Mouse (Mus musculus) lung, embryonic 14.5 days (tissue): ENCODE results near the gene Amd1. TPM values are rescaled to one million over a fixed set of nuclear protein-coding genes. Genes with fewer than 3 reads are reported as not detected.

Source experiments
- ATAC-seq: fragments of 200-750 bp; cut with Nextera tagmentation; 2 replicates; pipeline ENCODE4 v1.8.0; 2017; ENCODE audit warnings: mild to moderate bottlenecking, moderate TSS enrichment, moderate library complexity; ENCODE audit not compliant: insufficient read depth
- DNase-seq: peaks from one replicate; pipeline ENCODE4 v3.0.0-alpha.2; 2015
- H3K27ac ChIP-seq: fragments of 300-500 bp; sonication (generic); 2 replicates; pipeline ENCODE4 v1.5.1; 2014; ENCODE audit warnings: low read depth, mild to moderate bottlenecking, moderate library complexity
- H3K27me3 ChIP-seq: fragments of 300-500 bp; sonication (generic); 2 replicates; pipeline ENCODE4 v1.6.1; 2014; ENCODE audit warnings: low read length, control low read depth; ENCODE audit not compliant: insufficient read depth
- H3K36me3 ChIP-seq: fragments of 300-500 bp; sonication (generic); 2 replicates; pipeline ENCODE4 v1.6.1; 2014; ENCODE audit warnings: control low read depth; ENCODE audit not compliant: insufficient read depth
- H3K4me1 ChIP-seq: fragments of 300-500 bp; sonication (generic); 2 replicates; pipeline ENCODE4 v1.6.1; 2014; ENCODE audit warnings: antibody characterized with exemption, control low read depth; ENCODE audit not compliant: insufficient read depth
- H3K4me2 ChIP-seq: fragments of 300-500 bp; sonication (generic); 2 replicates; pipeline ENCODE4 v1.6.1; 2014; ENCODE audit warnings: mild to moderate bottlenecking
- H3K4me3 ChIP-seq: fragments of 300-500 bp; sonication (generic); 2 replicates; pipeline ENCODE4 v1.5.1; 2014; ENCODE audit warnings: low read depth, low read length
- H3K9ac ChIP-seq: fragments of 300-500 bp; sonication (generic); 2 replicates; pipeline ENCODE4 v1.6.1; 2014
- H3K9me3 ChIP-seq: fragments of 300-500 bp; sonication (generic); 2 replicates; pipeline ENCODE4 v1.6.1; 2016; ENCODE audit warnings: low read depth, low read length, control low read depth
- CTCF ChIP-seq: IDR thresholded peaks from 2 replicates; pipeline ENCODE4 v1.5.1; 2016; ENCODE audit warnings: antibody characterized with exemption, low read depth
- WGBS: fragments of 180-500 bp; shearing (Covaris S2); extraction: QIAGEN DNeasy Blood & Tissue Kit; methylation state at CpG from one replicate; pipeline ENCODE4 v1.1.7; 2014; 5-methylcytosine and 5-hydroxymethylcytosine counted together
- polyA plus RNA-seq: library from polyadenylated mRNA; unstranded; fragments of >200 nt; fragmentation: Nextera tagmentation; extraction: Ambion mirVana; gene quantifications from 2 replicates; pipeline ENCODE4 v1.2.1, GENCODE M21; 2014

Amd1 gene
- 78.7 and 82.0 TPM in 2 replicates for polyA plus RNA-seq

DNA sequence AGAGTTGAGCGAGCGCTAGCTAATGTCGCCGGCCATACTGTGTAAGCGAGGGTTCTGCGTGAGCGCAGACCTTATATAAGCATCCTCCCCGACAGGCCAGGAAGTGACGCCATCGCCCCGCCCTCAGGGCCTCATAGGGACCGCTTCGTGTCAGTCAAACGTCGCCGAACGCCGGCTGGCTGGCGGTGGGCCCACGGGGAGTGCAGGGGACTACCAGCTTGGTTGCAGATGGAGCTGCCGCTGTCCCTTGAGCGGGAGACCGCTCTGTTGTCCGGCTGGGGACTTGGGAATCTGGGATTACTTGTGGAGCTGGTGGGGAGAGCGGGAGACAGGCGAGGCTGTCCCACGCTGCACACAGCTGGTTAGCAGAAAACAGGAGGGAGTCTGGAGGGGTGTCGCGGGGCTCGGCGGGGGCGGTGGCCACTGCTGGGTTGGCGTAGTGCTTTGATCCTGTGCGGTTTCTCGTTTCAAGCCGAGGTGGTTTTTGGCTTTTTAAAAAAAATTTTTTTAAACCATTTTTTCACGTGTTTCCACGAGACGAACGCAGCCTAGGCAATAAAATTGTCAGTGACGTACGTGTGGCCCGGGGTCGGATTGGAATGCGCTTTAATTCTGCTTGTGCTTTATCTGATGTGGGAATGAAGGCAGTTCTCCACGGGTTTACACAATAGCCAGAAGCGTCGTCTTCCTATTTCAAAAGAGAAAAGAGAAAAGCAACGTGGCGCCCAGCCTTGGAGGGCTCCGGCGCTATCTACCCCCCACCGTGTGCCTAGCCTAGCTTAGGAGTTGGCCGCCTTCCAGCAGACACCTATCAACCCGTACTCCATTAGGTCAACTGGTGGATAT is at the start of gene Amd1:
TSS of gene Amd1 (minus strand) at position 47 of the 846 bp plus-strand sequence.
- Histone ChIP-seq H3K9ac (peak within 1 kb of the TSS; percentile 97), H3K27me3 (no peaks in the 10 kb centered on the region), H3K4me3 (peak within 1 kb of the TSS; percentile 99), H3K4me1 (peaks cover 18% of the 10 kb centered on the region), H3K27ac (peak within 1 kb of the TSS; percentile 98), H3K4me2 (peak within 1 kb of the TSS; percentile 75), H3K9me3 (peaks cover 4% of the 10 kb centered on the region; the same call in 1 of the 2 replicates), H3K36me3 (0 out of 2 replicates have a peak, but pooled peaks cover 2% of the 10 kb centered on the region)
- peak; percentile 100 for DNase-seq
- TF ChIP-seq CTCF = no peak
- WGBS = under 1% methylated on average over 55 of the region's 55 CpGs
- peak; percentile 97 for ATAC-seq

DNA sequence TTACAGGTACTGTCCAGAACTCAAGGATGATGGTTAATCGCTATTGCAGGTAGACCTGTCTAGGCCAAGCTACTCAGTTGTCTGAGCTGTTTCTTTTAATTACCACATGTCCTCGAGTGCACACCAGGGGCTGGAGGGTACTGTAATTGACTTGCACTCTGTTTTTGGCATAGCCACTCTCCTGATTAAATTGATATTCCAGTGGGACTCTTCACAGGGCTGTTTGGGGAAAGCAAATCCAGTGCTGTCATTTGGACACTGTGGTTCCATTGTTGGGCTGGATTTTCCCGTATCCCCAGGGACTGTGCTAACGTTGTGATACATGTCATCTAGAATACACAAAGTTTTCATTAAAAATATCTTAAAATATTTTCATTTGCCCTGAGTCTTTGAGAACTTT is 49.2 kb upstream of the Amd1 start:
- ATAC-seq = no peak
- Histone ChIP-seq H3K4me2 (peak overlapping the region; percentile 73), H3K9me3 (no peaks in the 10 kb centered on the region), H3K4me1 (0 out of 2 replicates have a peak, but pooled peaks cover 5% of the 10 kb centered on the region), H3K9ac (no peak overlapping the region), H3K36me3 (no peaks in the 10 kb centered on the region), H3K4me3 (0 out of 2 replicates have a peak overlapping the region, but pooled peaks have one; percentile 90), H3K27me3 (no peaks in the 10 kb centered on the region), H3K27ac (no peak overlapping the region)
- DNase-seq = no peak
- 74% methylated on average over 4 of the region's 4 CpGs for WGBS
- TF ChIP-seq CTCF = no peak

DNA sequence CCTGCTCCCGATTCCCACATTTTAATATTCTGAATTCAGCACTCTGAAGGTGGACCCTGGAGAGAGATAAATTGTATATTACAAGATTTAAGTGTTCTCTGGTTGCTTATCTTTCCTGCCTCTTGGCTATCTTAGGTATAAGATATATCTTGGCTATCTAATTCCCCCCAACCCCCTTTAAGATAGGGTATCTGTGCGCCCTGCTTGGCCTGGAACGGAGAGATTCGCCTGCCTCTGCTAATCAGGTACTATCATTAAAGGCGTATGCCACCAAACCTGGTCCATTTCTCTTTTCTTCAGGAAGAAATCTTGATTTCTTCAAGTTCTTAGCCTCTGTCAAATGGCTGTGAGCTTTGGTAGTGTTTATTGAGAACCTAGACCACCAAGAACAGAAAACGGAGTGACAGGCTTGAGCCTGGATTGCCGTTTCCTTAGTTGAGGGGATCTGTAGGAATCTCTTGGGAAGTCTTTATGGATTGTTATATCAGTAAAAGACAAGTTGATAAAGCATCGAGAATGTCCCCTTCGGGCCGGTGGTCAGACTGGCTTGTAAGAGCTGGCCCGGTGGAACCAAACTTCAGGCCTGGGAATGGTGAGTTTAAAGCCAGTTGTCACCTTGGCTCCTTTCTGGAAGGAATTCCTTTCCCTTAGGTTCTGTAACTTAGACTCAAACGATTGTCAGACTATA is 48.4 kb upstream of the Amd1 start:
- H3K36me3 ChIP-seq = no peaks in the 10 kb centered on the region

DNA sequence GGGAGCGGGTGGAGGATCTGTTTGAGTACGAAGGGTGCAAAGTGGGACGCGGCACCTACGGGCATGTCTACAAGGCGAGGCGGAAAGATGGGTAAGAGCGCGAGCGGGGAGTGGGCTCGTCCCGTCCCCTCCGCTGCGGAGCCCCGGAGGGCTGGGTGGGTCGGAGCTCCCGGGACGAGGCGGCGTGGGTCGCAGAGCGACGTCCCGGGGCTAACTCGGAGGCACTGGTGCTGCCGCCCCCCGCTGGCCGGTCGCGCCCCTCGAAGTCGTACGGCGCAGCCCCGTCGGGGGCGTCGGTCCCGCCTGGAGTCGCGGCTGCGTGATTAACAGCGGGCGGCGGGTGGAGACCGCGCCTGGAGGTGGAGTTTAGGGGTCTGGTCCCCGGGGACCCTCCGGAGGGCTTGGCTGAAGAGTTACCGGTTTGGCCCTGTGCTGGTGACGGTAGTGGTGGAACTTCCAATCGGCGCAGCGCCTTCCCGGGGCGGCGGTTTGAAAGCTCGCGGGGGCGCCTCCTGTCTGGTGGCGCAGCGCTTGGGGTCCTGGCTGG is 47.7 kb upstream of the Amd1 start:
- peak; percentile 75 for DNase-seq
- no peak for TF ChIP-seq CTCF
- Histone ChIP-seq H3K9ac (peak overlapping the region; percentile 87), H3K27ac (peak overlapping the region; percentile 94), H3K36me3 (no peaks in the 10 kb centered on the region), H3K4me1 (0 out of 2 replicates have a peak, but pooled peaks cover 5% of the 10 kb centered on the region), H3K27me3 (no peaks in the 10 kb centered on the region), H3K4me3 (peak overlapping the region; percentile 90), H3K9me3 (no peaks in the 10 kb centered on the region), H3K4me2 (peak overlapping the region; percentile 73)
- peak; percentile 27 for ATAC-seq
- under 1% methylated on average over 61 of the region's 62 CpGs for WGBS

More for the DNA sequence above, 48.4 kb upstream of the Amd1 start:
- Histone ChIP-seq H3K27ac (peak overlapping the region; percentile 94), H3K4me1 (0 out of 2 replicates have a peak, but pooled peaks cover 5% of the 10 kb centered on the region), H3K9ac (peak overlapping the region; percentile 87), H3K27me3 (no peaks in the 10 kb centered on the region), H3K9me3 (no peaks in the 10 kb centered on the region), H3K4me3 (peak overlapping the region; percentile 90), H3K4me2 (peak overlapping the region; percentile 73)
- 45% methylated on average over 12 of the region's 12 CpGs for WGBS
- DNase-seq (no peak), ATAC-seq (no peak)
- TF ChIP-seq CTCF = no peak

DNA sequence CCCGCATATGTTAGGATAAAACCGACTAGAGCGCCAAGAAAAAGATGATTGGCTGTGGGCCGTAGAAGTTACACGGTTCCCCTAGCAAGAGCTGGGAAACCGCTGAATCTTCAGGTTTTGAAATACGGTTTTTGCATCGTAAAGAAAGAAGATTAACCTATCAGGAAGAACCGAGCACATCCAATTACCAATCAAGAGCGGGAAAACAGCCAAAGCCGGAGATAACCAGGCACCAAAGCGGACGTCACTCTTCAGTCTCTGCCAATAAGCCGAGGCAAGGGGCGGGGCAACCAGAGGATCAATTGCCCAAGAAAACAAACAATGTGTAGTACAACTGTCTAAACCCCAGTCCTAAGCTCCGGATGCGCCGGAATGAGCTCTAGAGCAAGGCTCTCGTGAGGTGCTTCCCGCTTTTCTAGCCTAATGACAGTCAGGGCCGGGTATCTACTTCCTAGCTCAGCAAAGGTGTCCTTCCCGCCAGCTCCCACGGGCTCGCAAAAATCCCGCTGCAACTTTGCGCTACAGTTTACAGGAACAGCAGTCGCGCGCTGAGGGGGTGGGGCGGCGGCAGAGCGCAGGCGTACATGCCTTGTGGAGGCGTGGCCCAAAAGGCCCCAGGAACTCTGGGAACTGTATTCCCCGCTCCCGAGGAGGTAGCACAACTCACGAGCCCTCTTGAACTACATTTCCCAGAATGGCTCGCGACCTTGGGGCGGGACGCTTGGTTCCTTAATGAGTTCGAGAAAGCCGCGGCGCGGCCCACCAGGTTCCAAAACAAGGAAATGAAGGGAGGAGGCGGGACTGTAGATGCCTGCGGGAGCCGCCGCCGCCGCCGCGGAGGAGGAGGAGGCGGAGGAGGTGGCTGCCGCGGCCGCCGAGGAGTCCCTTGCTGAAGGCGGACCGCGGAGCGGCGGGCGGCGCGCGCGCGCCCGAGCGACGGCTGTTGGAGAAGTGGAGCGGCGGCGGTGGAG is 46.9 kb upstream of the Amd1 start:
- Histone ChIP-seq H3K4me1 (0 out of 2 replicates have a peak, but pooled peaks cover 5% of the 10 kb centered on the region), H3K4me3 (peak overlapping the region; percentile 90), H3K36me3 (no peaks in the 10 kb centered on the region), H3K9me3 (no peaks in the 10 kb centered on the region), H3K4me2 (peak overlapping the region; percentile 73), H3K9ac (peak overlapping the region; percentile 87), H3K27ac (peak overlapping the region; percentile 96), H3K27me3 (no peaks in the 10 kb centered on the region)
- ATAC-seq = peak; percentile 98
- peak; percentile 100 for DNase-seq
- under 1% methylated on average over 60 of the region's 76 CpGs for WGBS
- TF ChIP-seq CTCF = no peak

DNA sequence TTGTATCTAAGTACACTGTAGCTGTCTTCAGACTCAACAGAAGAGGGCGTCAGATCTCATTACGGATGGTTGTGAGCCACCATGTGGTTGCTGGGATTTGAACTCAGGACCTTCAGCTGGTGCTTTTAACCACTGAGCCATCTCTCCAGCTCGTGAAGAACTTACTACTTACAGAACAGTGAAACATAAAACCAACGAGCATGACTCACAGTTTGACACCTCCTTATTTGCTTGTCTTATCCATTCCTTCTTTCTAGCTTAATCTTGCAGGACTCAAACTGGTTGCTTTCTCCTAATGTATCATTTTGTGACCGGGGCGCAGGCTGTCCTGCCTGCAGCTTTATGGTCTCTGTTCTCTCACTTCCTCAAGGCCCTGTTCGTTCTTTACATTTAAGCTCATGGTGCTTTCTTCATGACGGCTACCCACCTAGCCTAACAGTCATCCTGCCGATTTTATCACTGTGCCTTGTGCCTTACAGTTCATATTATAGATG is 45.5 kb upstream of the Amd1 start:
- WGBS = 52% methylated on average over 9 of the region's 9 CpGs

More for the DNA sequence above, 45.5 kb upstream of the Amd1 start:
- H3K4me1 ChIP-seq = 0 out of 2 replicates have a peak, but pooled peaks cover 5% of the 10 kb centered on the region
- H3K4me3 ChIP-seq = peak overlapping the region; percentile 90; the same call in 1 of the 2 replicates
- no peaks in the 10 kb centered on the region for H3K36me3 ChIP-seq
- no peak for TF ChIP-seq CTCF
- no peak overlapping the region; the same call in 1 of the 2 replicates for H3K9ac ChIP-seq
- ATAC-seq = no peak
- peak overlapping the region; percentile 65 for H3K4me2 ChIP-seq
- no peaks in the 10 kb centered on the region for H3K9me3 ChIP-seq
- no peaks in the 10 kb centered on the region for H3K27me3 ChIP-seq
- peak overlapping the region; percentile 96; the same call in 1 of the 2 replicates for H3K27ac ChIP-seq
- DNase-seq = no peak
